In the genomic region with DNA sequence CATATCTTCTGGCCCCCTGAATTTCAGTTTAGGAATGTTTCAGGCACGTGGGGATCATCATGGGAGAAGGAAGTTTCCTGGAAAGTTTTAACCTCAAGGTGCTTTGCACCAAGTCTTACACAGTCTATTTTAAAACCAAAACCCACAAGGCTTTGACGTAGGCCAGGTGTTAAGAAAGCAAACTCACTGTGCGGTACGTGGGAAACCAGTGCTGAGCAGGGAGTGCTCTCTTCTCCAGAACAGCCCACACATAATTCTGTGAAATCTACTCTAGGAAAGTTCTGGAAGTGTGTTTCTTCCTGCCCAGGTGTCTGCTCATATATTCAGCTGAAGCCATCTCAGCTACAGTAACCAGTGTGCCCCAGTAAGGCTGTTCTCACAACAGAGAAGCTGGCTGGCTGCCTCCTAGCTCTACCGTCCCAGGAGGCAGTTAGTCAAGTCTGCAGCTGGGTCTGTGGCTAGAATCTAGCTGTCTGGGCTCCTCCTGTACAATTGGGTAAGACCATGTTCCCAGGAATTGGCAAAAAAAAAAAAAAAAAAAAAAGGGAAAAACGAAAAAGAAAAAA, we compare ENCODE assay signal across 16 mouse cellular contexts. TPM values are rescaled to one million over a fixed set of nuclear protein-coding genes. Genes with fewer than 3 reads are reported as not detected.
DNase-seq lines count a peak whose midpoint lies in the region; ATAC-seq lines count a peak whose summit lies in the region.
"Had no signal": no experiment of that assay in that cellular context is flagged by ENCODE, and none has a peak within 500 bp of the region (broad histone marks: within the 10 kb centered on the region; RNA-seq: fewer than 3 reads in every experiment).

No protein-coding gene starts in this region.

- peak; percentile 95 for DNase-seq in heart, adult 11 months
- peak; percentile 12 for DNase-seq in lung, postnatal 36 days
- no peak for DNase-seq in lung, postnatal 10 days
- peak; percentile 20 for DNase-seq in adrenal gland, postnatal 25 days
- peak; percentile 13 to 18 for DNase-seq in heart, postnatal 14 days
- DNase-seq: cerebellum, adult 9-11 months; embryo, embryonic 11 days; kidney, adult 9 months; liver, embryonic 13.5 days had no signal

- no peaks in the 10 kb centered on the region for H3K36me3 ChIP-seq in heart, embryonic 11.5 days (ENCODE audit: control insufficient read depth, insufficient read depth, low read length)
- no peaks in the 10 kb centered on the region for H3K36me3 ChIP-seq in forebrain, embryonic 16.5 days (ENCODE audit: control insufficient read depth, insufficient read depth)
- H3K36me3 ChIP-seq: heart, embryonic 15.5 days; liver, embryonic 13.5 days; midbrain, embryonic 12.5 days had no signal

- H3K4me2 ChIP-seq in heart, embryonic 11.5 days: no peak overlapping the region
- no peak overlapping the region for H3K4me2 ChIP-seq in forebrain, embryonic 16.5 days (ENCODE audit: low read length)
- H3K4me2 ChIP-seq: heart, embryonic 15.5 days; liver, embryonic 13.5 days; midbrain, embryonic 12.5 days had no signal

- H3K4me3 ChIP-seq in heart, embryonic 11.5 days (ENCODE audit: low read depth, low read length): no peak overlapping the region
- no peak overlapping the region for H3K4me3 ChIP-seq in forebrain, embryonic 16.5 days (replicated peaks; ENCODE audit: low read length)
- H3K4me3 ChIP-seq: heart, embryonic 15.5 days; liver, embryonic 13.5 days; midbrain, embryonic 12.5 days had no signal

- H3K27me3 ChIP-seq in heart, embryonic 11.5 days (ENCODE audit: control insufficient read depth, insufficient read depth, low read length): no peaks in the 10 kb centered on the region
- H3K27me3 ChIP-seq in forebrain, embryonic 16.5 days (replicated peaks; ENCODE audit: control insufficient read depth, insufficient read depth, low read length): no peaks in the 10 kb centered on the region
- H3K27me3 ChIP-seq: heart, embryonic 15.5 days; liver, embryonic 13.5 days; midbrain, embryonic 12.5 days had no signal

- H3K4me1 ChIP-seq in heart, embryonic 11.5 days (ENCODE audit: control insufficient read depth, insufficient read depth, low read length): no peaks in the 10 kb centered on the region
- H3K4me1 ChIP-seq in forebrain, embryonic 16.5 days (replicated peaks; ENCODE audit: control insufficient read depth, insufficient read depth, low read length): no peaks in the 10 kb centered on the region
- H3K4me1 ChIP-seq: heart, embryonic 15.5 days; liver, embryonic 13.5 days; midbrain, embryonic 12.5 days had no signal

- 62% methylated on average over 6 of the region's 6 CpGs for WGBS in heart, embryonic 11.5 days (ENCODE audit: insufficient replicate concordance)
- 78% methylated on average over 6 of the region's 6 CpGs for WGBS in forebrain, embryonic 16.5 days

- H3K9me3 ChIP-seq in heart, embryonic 11.5 days (replicated peaks; ENCODE audit: control insufficient read depth, low read length): no peaks in the 10 kb centered on the region
- H3K9me3 ChIP-seq in forebrain, embryonic 16.5 days (ENCODE audit: control insufficient read depth, low read length): no peaks in the 10 kb centered on the region
- H3K9me3 ChIP-seq: heart, embryonic 15.5 days; liver, embryonic 13.5 days; midbrain, embryonic 12.5 days had no signal

- no peak for ATAC-seq in heart, embryonic 11.5 days (replicated peaks; ENCODE audit: insufficient number of reproducible peaks, low FRiP score, low TSS enrichment)
- ATAC-seq in forebrain, embryonic 16.5 days: no peak
- ATAC-seq: hindbrain, embryonic 16.5 days; lung, postnatal 0 days had no signal

- no peak overlapping the region for H3K9ac ChIP-seq in heart, embryonic 11.5 days (ENCODE audit: low read depth, low read length)
- no peak overlapping the region for H3K9ac ChIP-seq in forebrain, embryonic 16.5 days (replicated peaks; ENCODE audit: low read depth, low read length)
- H3K9ac ChIP-seq: heart, embryonic 15.5 days; liver, embryonic 13.5 days; midbrain, embryonic 12.5 days had no signal

- intact Hi-C loops in heart, postnatal 14 days (cut with DNase I): no loop called here

- H3K27ac ChIP-seq in heart, embryonic 11.5 days (ENCODE audit: low read depth, low read length): no peak overlapping the region
- no peak overlapping the region for H3K27ac ChIP-seq in forebrain, embryonic 16.5 days (ENCODE audit: low read length)
- H3K27ac ChIP-seq: heart, embryonic 15.5 days; liver, embryonic 13.5 days; midbrain, embryonic 12.5 days; stomach, postnatal 0 days had no signal

RNA-seq across cellular contexts. Expression of gene Casp6, which starts 29.1 kb away (rescaled TPM):
- polyA plus RNA-seq in heart, embryonic 11.5 days (2014; fragmentation: Nextera tagmentation; extraction: Ambion mirVana): 86.7 and 91.9 TPM in 2 replicates
- total RNA-seq in adrenal gland, postnatal 25 days (2021): 34.5 and 57.5 TPM in 2 replicates
- total RNA-seq in heart, postnatal 14 days (2021): 10 to 100 TPM; 16.2 to 20.0 TPM
- polyA plus RNA-seq in forebrain, embryonic 16.5 days (2015; fragmentation: Nextera tagmentation; extraction: Ambion mirVana): 27.4 and 29.1 TPM in 2 replicates

RNA-seq across cellular contexts. Expression of gene Mcub, which starts 39.7 kb away (rescaled TPM):
- polyA plus RNA-seq in heart, embryonic 11.5 days (2014; fragmentation: Nextera tagmentation; extraction: Ambion mirVana): 4.2 and 4.3 TPM in 2 replicates
- total RNA-seq in adrenal gland, postnatal 25 days (2021): 10.0 and 10.6 TPM in 2 replicates
- 1 to 10 TPM; 2.2 to 2.6 TPM for total RNA-seq in heart, postnatal 14 days (2021)
- polyA plus RNA-seq in forebrain, embryonic 16.5 days (2015; fragmentation: Nextera tagmentation; extraction: Ambion mirVana): 4.7 and 7.4 TPM in 2 replicates

RNA-seq across cellular contexts. Expression of gene Pla2g12a, which starts 51.9 kb away (rescaled TPM):
- 58.8 and 61.0 TPM in 2 replicates for polyA plus RNA-seq in heart, embryonic 11.5 days (2014; fragmentation: Nextera tagmentation; extraction: Ambion mirVana)
- total RNA-seq in adrenal gland, postnatal 25 days (2021): 44.7 and 45.6 TPM in 2 replicates
- total RNA-seq in heart, postnatal 14 days (2021): 10 to 100 TPM; 25.1 to 30.6 TPM
- 32.2 and 34.0 TPM in 2 replicates for polyA plus RNA-seq in forebrain, embryonic 16.5 days (2015; fragmentation: Nextera tagmentation; extraction: Ambion mirVana)
